Mouse (Mus musculus): ENCODE results near the gene Plch1. TPM values are rescaled to one million over a fixed set of nuclear protein-coding genes. Genes with fewer than 3 reads are reported as not detected.

The Plch1 gene
- polyA plus RNA-seq, 1 experiment from 2014 or later, result 27.5 TPM

DNA sequence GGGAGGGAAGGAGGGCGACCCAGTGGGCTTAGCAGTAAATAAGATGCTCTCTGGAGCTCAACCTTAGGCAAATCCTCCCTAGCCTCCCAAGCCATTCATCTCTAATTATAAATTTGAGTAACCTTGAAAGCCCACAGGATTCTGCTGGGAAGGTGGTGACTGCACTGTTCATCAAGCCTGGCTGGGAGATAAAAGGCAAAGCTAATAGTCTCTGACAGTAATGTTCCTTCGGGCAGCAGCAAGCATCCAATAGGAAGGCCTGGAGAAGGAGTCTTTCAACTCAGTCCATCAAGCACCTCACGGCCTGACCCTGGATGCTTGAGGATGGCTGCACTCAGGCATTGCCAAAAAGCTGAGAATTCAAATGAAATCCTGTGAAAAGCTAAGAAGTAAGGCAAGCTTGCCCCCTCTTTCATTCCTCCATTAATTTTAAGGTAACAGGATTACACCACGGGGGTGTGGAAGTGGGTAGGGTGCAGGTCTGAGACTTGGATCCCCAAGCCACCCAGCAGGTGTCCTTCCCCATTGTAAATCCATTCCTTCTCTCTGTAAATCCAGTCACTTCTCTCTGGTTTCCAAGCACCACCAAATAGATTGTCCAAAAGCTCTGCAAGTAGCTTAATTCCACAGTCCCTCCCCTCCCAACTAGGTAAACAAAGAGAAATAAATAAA is 20.1 kb downstream of the Plch1 start:
- DNase-seq (ENCODE audit: low spot score) (no peak), ATAC-seq (replicated peaks; ENCODE audit: low FRiP score) (no peak)
- no peak overlapping the region for H3K27ac ChIP-seq (ENCODE audit: low read depth, low read length)

GRCm38 (mm10) chr3:63872818-63873217 is 26.5 kb downstream of the Plch1 start:
- ATAC-seq (replicated peaks; ENCODE audit: low FRiP score) (no peak), DNase-seq (ENCODE audit: low spot score) (no peak)
- Histone ChIP-seq H3K9ac (ENCODE audit: low read length) (no peak overlapping the region), H3K4me3 (ENCODE audit: low read depth, low read length) (no peak overlapping the region), H3K4me1 (replicated peaks; ENCODE audit: control insufficient read depth, insufficient read depth, low read length) (peaks cover 9% of the 10 kb centered on the region; the same call in 1 of the 2 replicates), H3K4me2 (ENCODE audit: low read depth, low read length, severe bottlenecking) (no peak overlapping the region), H3K9me3 (ENCODE audit: control insufficient read depth, low read length) (no peaks in the 10 kb centered on the region), H3K27me3 (ENCODE audit: control insufficient read depth, insufficient read depth, low read length) (no peaks in the 10 kb centered on the region), H3K36me3 (ENCODE audit: control insufficient read depth, insufficient read depth, low read length) (no peaks in the 10 kb centered on the region; the same call in 1 of the 2 replicates), H3K27ac (ENCODE audit: low read depth, low read length) (no peak overlapping the region)
- 0% methylated on average over 1 of the region's 1 CpGs for WGBS

More for the DNA sequence above, 20.1 kb downstream of the Plch1 start:
- no peaks in the 10 kb centered on the region for H3K9me3 ChIP-seq (ENCODE audit: control insufficient read depth, low read length)
- no peak overlapping the region for H3K9ac ChIP-seq (ENCODE audit: low read length)
- H3K4me2 ChIP-seq (ENCODE audit: low read depth, low read length, severe bottlenecking), result no peak overlapping the region
- no peaks in the 10 kb centered on the region for H3K36me3 ChIP-seq (ENCODE audit: control insufficient read depth, insufficient read depth, low read length)
- H3K27me3 ChIP-seq (ENCODE audit: control insufficient read depth, insufficient read depth, low read length), result no peaks in the 10 kb centered on the region
- H3K4me3 ChIP-seq (ENCODE audit: low read depth, low read length), result no peak overlapping the region
- WGBS, result 17% methylated on average over 4 of the region's 4 CpGs
- H3K4me1 ChIP-seq (replicated peaks; ENCODE audit: control insufficient read depth, insufficient read depth, low read length), result 0 out of 2 replicates have a peak, but pooled peaks cover 2% of the 10 kb centered on the region

DNA sequence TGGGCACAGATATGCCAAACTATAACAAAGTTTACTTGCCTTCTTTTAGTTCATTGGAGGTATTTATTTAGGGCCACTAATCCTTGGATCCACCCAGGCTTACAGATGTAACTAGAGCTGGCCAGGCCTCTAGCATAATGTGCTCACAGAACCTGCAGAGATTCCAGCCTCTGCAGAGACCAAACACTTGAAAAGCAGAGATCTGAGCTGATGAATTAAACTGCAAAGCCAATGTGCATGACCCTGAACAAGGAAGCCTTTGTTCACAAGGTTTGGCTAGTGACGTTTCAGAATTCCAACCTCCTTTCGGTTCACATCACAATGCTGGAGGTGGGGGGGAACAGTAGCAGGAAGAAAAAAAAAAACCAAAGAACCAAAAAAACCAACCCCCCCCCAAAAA is 28.0 kb downstream of the Plch1 start:
- ATAC-seq (replicated peaks; ENCODE audit: low FRiP score), result peak; percentile 90
- no peaks in the 10 kb centered on the region for H3K9me3 ChIP-seq (ENCODE audit: control insufficient read depth, low read length)
- DNase-seq (ENCODE audit: low spot score), result no peak
- H3K4me1 ChIP-seq (replicated peaks; ENCODE audit: control insufficient read depth, insufficient read depth, low read length), result peaks cover 9% of the 10 kb centered on the region; the same call in 1 of the 2 replicates
- 0% methylated on average over 2 of the region's 2 CpGs for WGBS
- H3K9ac ChIP-seq (ENCODE audit: low read length), result no peak overlapping the region
- no peak overlapping the region for H3K4me3 ChIP-seq (ENCODE audit: low read depth, low read length)
- peak overlapping the region; percentile 58 for H3K27ac ChIP-seq (ENCODE audit: low read depth, low read length)
- no peaks in the 10 kb centered on the region for H3K27me3 ChIP-seq (ENCODE audit: control insufficient read depth, insufficient read depth, low read length)
- no peak overlapping the region; the same call in 1 of the 2 replicates for H3K4me2 ChIP-seq (ENCODE audit: low read depth, low read length, severe bottlenecking)
- H3K36me3 ChIP-seq (ENCODE audit: control insufficient read depth, insufficient read depth, low read length), result no peaks in the 10 kb centered on the region; the same call in 1 of the 2 replicates

DNA sequence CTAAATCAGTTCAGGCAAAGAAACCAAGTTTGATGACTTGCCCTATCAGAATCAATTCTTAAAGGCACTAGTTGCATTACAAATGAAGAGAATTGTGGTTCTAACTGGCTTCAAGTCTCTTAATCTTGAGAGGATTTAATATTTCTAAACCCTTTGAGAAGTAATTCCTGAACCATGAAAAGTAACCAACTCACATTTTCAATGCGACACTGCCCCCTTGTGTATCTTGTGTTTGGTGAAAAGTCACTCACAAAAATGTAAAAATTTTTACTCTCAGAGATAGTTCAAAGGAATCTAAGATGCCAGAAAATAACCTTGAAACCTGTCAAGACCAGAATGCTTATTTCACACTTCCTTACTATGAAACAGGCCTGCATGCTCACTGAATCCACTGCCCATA is 31.0 kb downstream of the Plch1 start:
- 71% methylated on average over 1 of the region's 1 CpGs for WGBS
- no peak overlapping the region for H3K9ac ChIP-seq (ENCODE audit: low read length)
- no peaks in the 10 kb centered on the region for H3K27me3 ChIP-seq (ENCODE audit: control insufficient read depth, insufficient read depth, low read length)
- DNase-seq (ENCODE audit: low spot score) (no peak), ATAC-seq (replicated peaks; ENCODE audit: low FRiP score) (no peak)
- H3K4me1 ChIP-seq (replicated peaks; ENCODE audit: control insufficient read depth, insufficient read depth, low read length), result peaks cover 9% of the 10 kb centered on the region; the same call in 1 of the 2 replicates
- no peaks in the 10 kb centered on the region for H3K9me3 ChIP-seq (ENCODE audit: control insufficient read depth, low read length)
- H3K27ac ChIP-seq (ENCODE audit: low read depth, low read length), result no peak overlapping the region
- H3K4me3 ChIP-seq (ENCODE audit: low read depth, low read length), result no peak overlapping the region
- no peaks in the 10 kb centered on the region; the same call in 1 of the 2 replicates for H3K36me3 ChIP-seq (ENCODE audit: control insufficient read depth, insufficient read depth, low read length)
- no peak overlapping the region for H3K4me2 ChIP-seq (ENCODE audit: low read depth, low read length, severe bottlenecking)

GRCm38 (mm10) chr3:63865069-63865468 is 34.2 kb downstream of the Plch1 start:
- H3K4me1 ChIP-seq (replicated peaks; ENCODE audit: control insufficient read depth, insufficient read depth, low read length), result no peaks in the 10 kb centered on the region
- no peak overlapping the region for H3K4me3 ChIP-seq (ENCODE audit: low read depth, low read length)
- H3K27ac ChIP-seq (ENCODE audit: low read depth, low read length), result no peak overlapping the region
- ATAC-seq (replicated peaks; ENCODE audit: low FRiP score) (no peak), DNase-seq (ENCODE audit: low spot score) (no peak)
- H3K27me3 ChIP-seq (ENCODE audit: control insufficient read depth, insufficient read depth, low read length), result no peaks in the 10 kb centered on the region
- no peaks in the 10 kb centered on the region; the same call in 1 of the 2 replicates for H3K36me3 ChIP-seq (ENCODE audit: control insufficient read depth, insufficient read depth, low read length)
- no peak overlapping the region for H3K4me2 ChIP-seq (ENCODE audit: low read depth, low read length, severe bottlenecking)
- 82% methylated on average over 2 of the region's 2 CpGs for WGBS
- no peak overlapping the region for H3K9ac ChIP-seq (ENCODE audit: low read length)
- no peaks in the 10 kb centered on the region for H3K9me3 ChIP-seq (ENCODE audit: control insufficient read depth, low read length)

DNA sequence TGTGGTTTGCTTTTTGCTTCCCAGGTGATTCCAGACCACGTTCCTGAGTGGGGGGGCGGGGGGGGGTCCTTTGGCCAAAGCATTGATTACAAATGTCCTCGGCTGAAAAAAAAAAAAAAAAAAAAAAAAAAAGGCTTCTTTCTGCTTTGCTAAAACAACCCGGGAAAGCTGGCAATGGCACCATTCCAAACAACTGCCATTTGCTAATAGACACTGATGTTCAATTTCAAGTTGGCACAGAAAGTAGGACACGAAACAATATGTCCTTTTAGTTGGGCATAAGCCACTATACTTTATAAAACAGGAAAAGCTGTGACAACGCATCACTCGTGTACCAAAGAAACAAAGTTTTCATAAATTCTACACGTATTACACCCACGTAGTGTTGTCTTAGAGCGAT is 36.6 kb downstream of the Plch1 start:
- Histone ChIP-seq H3K36me3 (ENCODE audit: control insufficient read depth, insufficient read depth, low read length) (no peaks in the 10 kb centered on the region), H3K27ac (ENCODE audit: low read depth, low read length) (no peak overlapping the region), H3K4me3 (ENCODE audit: low read depth, low read length) (no peak overlapping the region), H3K9ac (ENCODE audit: low read length) (no peak overlapping the region), H3K9me3 (ENCODE audit: control insufficient read depth, low read length) (no peaks in the 10 kb centered on the region), H3K27me3 (ENCODE audit: control insufficient read depth, insufficient read depth, low read length) (no peaks in the 10 kb centered on the region), H3K4me1 (replicated peaks; ENCODE audit: control insufficient read depth, insufficient read depth, low read length) (no peaks in the 10 kb centered on the region), H3K4me2 (ENCODE audit: low read depth, low read length, severe bottlenecking) (no peak overlapping the region)
- no peak for ATAC-seq (replicated peaks; ENCODE audit: low FRiP score)
- WGBS, result 87% methylated on average over 10 of the region's 10 CpGs
- DNase-seq (ENCODE audit: low spot score), result no peak

DNA sequence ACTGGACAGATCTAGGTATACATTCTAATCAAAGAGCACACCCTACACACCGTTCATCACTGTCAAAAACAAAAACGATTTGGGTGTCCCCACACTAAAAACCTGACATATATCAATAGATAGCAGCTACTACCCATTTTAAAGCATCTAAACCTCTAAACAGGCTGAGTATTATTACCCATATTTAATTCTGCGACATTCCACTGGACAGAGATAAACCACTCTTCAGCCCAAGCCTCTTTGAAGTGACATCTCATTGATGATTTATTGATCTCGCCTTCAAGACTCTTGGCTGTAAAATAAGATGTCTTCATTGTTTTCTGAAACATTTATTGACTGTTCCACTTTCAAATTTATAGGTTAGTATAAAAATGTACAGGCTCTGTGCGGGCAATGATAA is 46.4 kb downstream of the Plch1 start:
- Histone ChIP-seq H3K4me3 (ENCODE audit: low read depth, low read length) (no peak overlapping the region), H3K4me2 (ENCODE audit: low read depth, low read length, severe bottlenecking) (no peak overlapping the region), H3K27ac (ENCODE audit: low read depth, low read length) (no peak overlapping the region), H3K27me3 (ENCODE audit: control insufficient read depth, insufficient read depth, low read length) (no peaks in the 10 kb centered on the region), H3K36me3 (ENCODE audit: control insufficient read depth, insufficient read depth, low read length) (no peaks in the 10 kb centered on the region), H3K9me3 (ENCODE audit: control insufficient read depth, low read length) (no peaks in the 10 kb centered on the region), H3K9ac (ENCODE audit: low read length) (no peak overlapping the region), H3K4me1 (replicated peaks; ENCODE audit: control insufficient read depth, insufficient read depth, low read length) (peaks cover 5% of the 10 kb centered on the region; the same call in 1 of the 2 replicates)
- WGBS, result 88% methylated on average over 5 of the region's 5 CpGs
- DNase-seq (ENCODE audit: low spot score) (no peak), ATAC-seq (replicated peaks; ENCODE audit: low FRiP score) (no peak)

DNA sequence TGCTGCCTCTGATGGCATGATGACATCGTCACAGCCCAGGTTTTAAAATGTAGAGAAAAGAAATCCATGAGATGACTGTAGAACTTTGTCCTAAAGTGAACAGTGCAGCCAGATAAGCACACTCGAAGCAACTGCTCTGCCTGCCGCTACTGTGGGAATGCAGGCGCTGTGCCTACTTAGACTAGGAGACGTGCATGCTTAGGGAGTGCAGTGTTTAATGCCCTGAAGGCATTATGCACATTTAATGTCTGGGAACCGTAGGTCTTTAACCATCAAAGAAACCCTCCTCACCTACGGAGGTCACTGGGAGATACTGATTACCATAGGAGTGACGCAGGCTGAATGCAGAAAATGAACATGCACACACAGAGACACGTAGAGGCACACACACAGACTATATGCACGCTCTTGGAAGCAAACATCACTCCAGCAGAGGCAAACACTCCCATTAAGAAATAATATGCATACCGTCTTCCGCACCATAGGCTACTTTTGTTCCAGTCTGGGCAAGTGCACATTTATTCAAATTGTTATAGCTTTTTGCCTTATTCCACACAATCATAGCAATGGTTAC is 48.1 kb downstream of the Plch1 start:
- peaks cover 5% of the 10 kb centered on the region; the same call in 1 of the 2 replicates for H3K4me1 ChIP-seq (replicated peaks; ENCODE audit: control insufficient read depth, insufficient read depth, low read length)
- no peaks in the 10 kb centered on the region for H3K27me3 ChIP-seq (ENCODE audit: control insufficient read depth, insufficient read depth, low read length)
- no peak overlapping the region for H3K9ac ChIP-seq (ENCODE audit: low read length)
- no peak overlapping the region for H3K4me2 ChIP-seq (ENCODE audit: low read depth, low read length, severe bottlenecking)
- H3K4me3 ChIP-seq (ENCODE audit: low read depth, low read length), result no peak overlapping the region
- no peaks in the 10 kb centered on the region for H3K36me3 ChIP-seq (ENCODE audit: control insufficient read depth, insufficient read depth, low read length)
- no peaks in the 10 kb centered on the region for H3K9me3 ChIP-seq (ENCODE audit: control insufficient read depth, low read length)
- no peak overlapping the region for H3K27ac ChIP-seq (ENCODE audit: low read depth, low read length)
- DNase-seq (ENCODE audit: low spot score), result peak; percentile 53
- 50% methylated on average over 12 of the region's 12 CpGs for WGBS
- ATAC-seq (replicated peaks; ENCODE audit: low FRiP score), result peak; percentile 57
